Mouse (Mus musculus): ENCODE measurements around the gene Cinp. TPM values are rescaled to one million over a fixed set of nuclear protein-coding genes. Genes with fewer than 3 reads are reported as not detected.

Gene Cinp
- total RNA-seq, 2 experiments from 2014 or later, result 31.7 to 33.3 TPM

- peak; percentile 89 for DNase-seq (ENCODE audit: low spot score)
- intact Hi-C loops (cut with DNase I), result loop anchor here (5.0 kb wide), 3 partner anchors 103 to 198 kb away; partner anchors contain the start of genes Hsp90aa1 and Wdr20
Measured at GRCm38 (mm10) chr12:110840348-110841198, 48.4 kb downstream of the Cinp start, which contains the start of gene Mok. TSS of gene Mok (minus strand) at chr12:110840939.

- intact Hi-C loops (cut with DNase I), result no loop called here
- no peak for DNase-seq (ENCODE audit: low spot score)
Measured at GRCm38 (mm10) chr12:110837850-110838249, 51.1 kb downstream of the Cinp start.

GRCm38 (mm10) chr12:110837192-110837841 is 51.6 kb downstream of the Cinp start:
- intact Hi-C loops (cut with DNase I), result no loop called here
- DNase-seq (ENCODE audit: low spot score), result no peak

GRCm38 (mm10) chr12:110836729-110837128 is 52.2 kb downstream of the Cinp start:
- intact Hi-C loops (cut with DNase I), result no loop called here

GRCm38 (mm10) chr12:110835182-110835581 is 53.8 kb downstream of the Cinp start:
- no peak for DNase-seq (ENCODE audit: low spot score)
- intact Hi-C loops (cut with DNase I), result no loop called here

More at GRCm38 (mm10) chr12:110836729-110837128, 52.2 kb downstream of the Cinp start:
- DNase-seq (ENCODE audit: low spot score), result no peak

- no peak for DNase-seq (ENCODE audit: low spot score)
- intact Hi-C loops (cut with DNase I), result no loop called here
Measured at GRCm38 (mm10) chr12:110830293-110831024, 58.5 kb downstream of the Cinp start.

- intact Hi-C loops (cut with DNase I), result no loop called here
- DNase-seq (ENCODE audit: low spot score), result no peak
Measured at GRCm38 (mm10) chr12:110828908-110829307, 60.0 kb downstream of the Cinp start.

Other genes with a start within 250 kb of the Cinp start
- gene 1700001K19Rik, start 206.5 kb downstream of the Cinp start, total RNA-seq (2021), result not detected
- gene Hsp90aa1, start 186.4 kb downstream of the Cinp start, total RNA-seq (2021), result 100 to 1,000 TPM; 136 to 207 TPM
- 10 to 100 TPM; 27.9 to 28.6 TPM for gene Wdr20, start 151.2 kb downstream of the Cinp start, total RNA-seq (2021)
- gene Mok, start 48.2 kb downstream of the Cinp start, total RNA-seq (2021), result under 1 TPM; 0.31 to 0.39 TPM
- 1 to 10 TPM; 9.3 to 9.8 TPM for gene Zfp839, start 38.9 kb downstream of the Cinp start, total RNA-seq (2021)
- gene Tecpr2, start 119 bp upstream of the Cinp start, total RNA-seq (2021), result 1 to 10 TPM; 5.2 to 5.7 TPM
- gene Ankrd9, start 89.9 kb upstream of the Cinp start, total RNA-seq (2021), result 10 to 100 TPM; 66.8 to 71.8 TPM
- gene Rcor1, start 150.2 kb upstream of the Cinp start, total RNA-seq (2021), result 10 to 100 TPM; 14.8 to 17.4 TPM